Mouse (Mus musculus) adrenal gland, adult 8-10 months (tissue): ENCODE data around the gene Fzr1. TPM values are rescaled to one million over a fixed set of nuclear protein-coding genes. Genes with fewer than 3 reads are reported as not detected.

Source experiments
- DNase-seq: peaks from one replicate; pipeline ENCODE4 v3.0.0; 2022
- total RNA-seq, 4 experiments: library from RNA; stranded (reverse); gene quantifications; 2 replicates each; pipeline ENCODE4 v1.2.4; 2022

The Fzr1 gene
- total RNA-seq, 4 experiments from 2014 or later: 47.1 to 52.7 (median 49.9) TPM

DNA sequence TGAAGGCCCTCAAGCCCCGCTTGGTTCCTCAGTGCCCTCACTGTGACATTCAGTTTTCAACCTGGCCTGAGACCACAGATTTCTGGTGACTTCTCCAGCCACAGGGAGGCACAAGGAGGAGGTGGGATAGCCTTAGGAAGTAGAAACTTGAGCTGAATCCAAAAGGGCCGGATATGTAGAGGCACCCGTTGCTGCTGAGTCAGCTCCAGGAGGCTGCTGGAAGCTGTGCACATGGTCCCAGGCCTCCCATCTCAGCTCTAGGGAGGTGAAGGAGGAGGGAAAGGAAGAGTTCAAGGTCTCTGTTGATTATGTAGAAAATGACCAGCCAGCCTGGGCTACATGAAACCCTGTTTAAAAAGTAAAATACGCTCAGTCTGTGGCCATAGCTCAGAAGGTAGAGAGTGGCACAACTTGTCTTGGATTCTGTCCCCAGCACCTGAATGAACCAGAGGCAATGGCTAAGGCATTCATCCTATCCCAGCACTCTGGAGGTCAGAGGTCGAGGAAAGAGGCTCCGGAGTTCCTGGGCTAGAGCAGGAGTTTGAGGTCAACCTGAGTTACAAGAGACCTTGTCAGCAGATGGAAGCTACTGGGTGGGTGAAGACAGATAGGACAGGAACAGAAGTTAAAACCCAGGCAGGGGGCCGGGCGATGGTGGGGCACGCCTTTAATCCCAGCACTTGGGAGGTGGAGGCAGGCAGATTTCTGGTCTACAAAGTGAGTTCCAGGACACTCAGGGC is 23.4 kb downstream of the Fzr1 start:
- DNase-seq: no peak

DNA sequence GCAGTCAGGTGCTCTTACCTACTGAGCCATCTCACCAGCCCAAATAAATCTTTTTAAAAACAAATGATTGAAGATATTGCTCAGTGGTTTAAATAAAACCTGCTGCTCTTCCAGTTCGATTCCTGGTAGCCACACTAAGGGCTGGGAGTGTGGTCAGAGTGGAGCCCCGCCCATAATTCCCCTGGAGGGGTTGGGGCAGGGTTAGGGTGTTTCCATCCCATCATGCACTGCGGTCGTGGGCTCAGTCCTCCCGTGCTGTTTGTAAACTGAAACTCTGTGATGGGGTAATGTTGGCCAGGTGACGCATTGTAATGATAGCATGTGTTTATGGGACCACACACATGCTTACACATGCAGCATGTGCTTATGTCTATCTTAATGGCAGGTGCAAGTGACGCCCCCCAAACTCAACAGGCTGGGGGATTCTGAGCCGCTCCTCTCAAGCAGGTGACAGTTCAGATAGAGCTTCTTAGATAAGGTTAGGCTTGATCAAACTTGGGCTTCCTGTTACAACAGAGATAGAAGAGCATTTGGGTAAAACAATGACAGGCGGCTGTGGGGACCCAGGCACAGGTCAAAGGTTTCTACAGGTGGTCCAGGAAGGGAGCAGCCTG is 26.5 kb downstream of the Fzr1 start:
- no peak for DNase-seq

DNA sequence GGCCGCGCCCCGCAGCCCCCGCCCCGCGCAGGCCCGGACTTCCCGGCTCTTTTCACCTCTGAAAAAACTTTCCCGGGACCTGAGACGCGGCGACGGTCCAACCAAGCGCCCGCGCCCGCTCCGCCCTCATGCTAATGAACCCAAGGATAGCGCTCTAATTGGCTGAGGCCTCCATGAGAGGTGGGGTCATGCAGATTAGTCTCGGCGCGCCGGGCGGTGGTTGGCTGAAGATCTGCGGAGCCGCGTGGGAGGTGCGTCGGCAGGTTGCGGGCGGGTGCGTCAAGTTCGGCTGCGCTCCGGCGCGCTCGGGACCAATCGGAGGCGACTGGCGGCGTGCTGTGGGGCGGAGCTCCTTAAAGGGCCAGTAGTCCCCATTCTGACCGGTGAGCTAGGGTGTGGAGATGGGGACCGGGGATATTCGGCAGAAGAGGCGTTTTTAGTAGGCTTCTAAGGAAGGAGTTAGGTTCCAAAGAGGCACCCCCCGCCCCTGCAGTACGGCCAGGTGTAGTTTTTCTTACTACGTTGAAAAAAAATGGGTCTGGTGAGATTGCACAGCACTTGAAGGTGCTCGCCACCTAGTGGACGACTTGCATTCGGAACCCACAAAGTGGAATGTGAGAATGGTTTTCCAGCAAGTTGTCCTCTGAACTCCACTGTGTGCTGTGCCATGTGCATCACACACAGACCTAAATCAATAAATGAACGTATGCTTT is 27.8 kb downstream of the Fzr1 start, which contains the start of gene Hmg20b:
Gene Hmg20b (minus strand): TSS at position 130 of the 713 bp plus-strand sequence.
- DNase-seq: peak; percentile 99

DNA sequence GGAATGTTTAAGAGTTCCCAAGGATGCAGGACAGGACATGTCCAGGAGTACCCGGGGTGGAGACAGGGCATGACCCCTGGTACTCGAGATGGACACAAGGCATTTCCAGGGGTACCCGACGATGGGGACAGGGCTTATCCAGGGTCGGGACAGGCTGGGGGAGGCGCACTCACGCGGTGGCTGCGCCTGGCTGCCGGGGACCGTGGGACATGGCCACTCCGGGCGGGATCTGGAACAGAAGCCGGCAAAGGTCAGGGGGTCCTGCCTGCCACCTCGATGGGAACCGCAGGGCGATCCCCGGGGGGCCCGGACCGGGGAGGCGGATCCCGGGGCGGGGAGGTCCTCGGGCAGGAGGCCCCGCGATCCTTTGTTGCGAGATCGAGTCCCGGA is 28.4 kb downstream of the Fzr1 start:
- DNase-seq: no peak

DNA sequence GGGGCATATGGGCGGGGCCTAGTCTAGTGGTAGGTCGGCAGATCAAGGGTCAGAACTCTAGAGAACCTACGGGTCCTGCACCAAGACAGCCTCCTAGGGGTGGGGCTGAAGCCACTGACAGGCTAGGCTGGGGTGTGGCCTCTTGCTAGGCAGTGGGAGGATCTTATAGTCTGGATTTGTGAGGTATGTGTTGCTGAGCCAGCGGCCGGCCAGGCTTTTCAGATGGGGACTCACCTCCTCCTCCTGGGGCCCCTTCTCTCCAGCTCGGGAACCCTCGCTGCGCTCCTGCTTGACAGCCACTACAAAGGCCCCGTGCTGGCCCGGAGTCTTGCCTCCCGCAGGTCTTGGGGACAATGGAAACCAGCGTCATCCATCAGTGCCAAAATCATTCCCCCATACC is 29.2 kb downstream of the Fzr1 start:
- no peak for DNase-seq

DNA sequence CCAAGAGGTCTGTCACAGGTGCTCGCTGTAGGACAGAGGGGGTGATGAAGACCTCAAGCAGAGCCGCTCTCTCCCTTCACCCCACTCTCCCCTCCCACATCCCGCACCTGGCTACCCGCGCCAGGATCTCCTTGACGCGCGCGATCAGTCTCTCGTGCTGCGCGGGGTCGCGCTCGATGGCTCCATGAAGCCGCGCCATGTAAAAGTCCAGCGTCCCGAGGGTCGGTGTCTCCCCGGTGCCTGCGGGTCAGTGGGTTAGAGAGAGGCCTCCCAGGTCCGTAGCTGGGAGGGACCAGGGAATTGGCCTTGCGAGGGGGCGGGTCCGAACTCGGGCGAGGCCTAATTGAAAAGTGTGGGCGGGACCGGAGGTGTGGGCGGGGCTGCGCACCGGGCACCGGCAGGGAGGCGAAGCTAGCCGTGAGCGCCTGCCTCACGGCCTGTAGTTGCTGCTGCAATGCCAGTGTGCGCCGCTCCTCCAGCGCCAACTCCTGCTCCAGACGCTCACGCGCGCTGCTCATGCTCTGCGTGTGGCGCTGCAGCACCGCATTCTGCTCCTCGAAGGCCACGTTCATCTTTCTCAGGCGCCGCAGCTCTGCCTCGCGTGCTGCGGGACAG is 31.8 kb downstream of the Fzr1 start:
- peak; percentile 80 for DNase-seq

DNA sequence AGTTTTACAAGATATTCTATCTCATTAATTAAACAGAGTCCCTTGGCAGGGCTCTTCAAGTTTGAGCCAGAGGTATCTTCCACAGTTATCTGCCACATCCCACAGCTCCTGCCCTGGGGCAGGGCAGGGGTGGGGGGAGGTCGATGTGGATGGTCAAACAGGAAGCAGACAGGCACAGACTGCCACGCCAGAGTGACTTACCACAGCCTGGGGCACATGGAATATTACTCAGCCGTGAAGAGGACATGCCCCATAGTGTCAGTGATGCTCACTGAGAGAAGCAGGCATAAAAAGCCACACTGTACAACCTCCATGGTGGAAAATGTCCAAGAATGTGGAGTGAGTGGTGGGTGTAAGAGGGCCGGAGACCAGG is 33.2 kb downstream of the Fzr1 start:
- DNase-seq: no peak

DNA sequence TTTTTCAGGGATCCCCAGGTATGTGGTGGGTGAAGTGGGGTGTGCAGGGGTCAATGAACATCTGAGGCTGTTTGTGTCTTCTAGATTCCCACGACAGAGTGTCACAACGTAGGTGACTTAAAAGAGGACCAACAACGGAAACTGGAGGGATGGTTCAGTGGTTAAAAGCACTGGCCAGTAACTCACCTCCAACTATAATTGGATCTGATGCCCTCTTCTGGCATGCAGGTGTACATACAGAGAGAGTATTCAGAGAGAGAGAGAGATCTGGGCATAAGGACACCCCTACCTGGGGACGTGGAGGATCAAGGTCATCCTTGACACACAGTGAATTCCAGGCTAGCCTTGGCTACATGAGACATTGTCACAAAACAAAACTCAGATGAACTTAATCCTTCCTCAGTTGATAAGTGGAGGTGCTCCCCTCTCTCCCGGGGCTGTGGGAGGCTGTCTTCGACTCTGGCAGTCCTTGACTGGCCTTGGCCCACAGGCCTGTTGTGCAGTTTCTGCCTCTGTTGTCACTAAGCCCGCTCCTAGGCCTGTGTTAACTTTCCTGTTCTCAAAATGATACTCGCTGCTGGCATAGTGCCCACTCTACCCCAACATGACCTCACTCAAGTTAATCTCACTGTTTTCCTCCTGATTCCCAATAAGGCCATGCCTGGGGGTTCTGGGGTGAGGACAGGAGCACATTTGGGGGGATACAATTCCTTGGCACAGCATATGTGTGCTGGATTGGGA is 33.7 kb downstream of the Fzr1 start:
- DNase-seq: no peak

DNA sequence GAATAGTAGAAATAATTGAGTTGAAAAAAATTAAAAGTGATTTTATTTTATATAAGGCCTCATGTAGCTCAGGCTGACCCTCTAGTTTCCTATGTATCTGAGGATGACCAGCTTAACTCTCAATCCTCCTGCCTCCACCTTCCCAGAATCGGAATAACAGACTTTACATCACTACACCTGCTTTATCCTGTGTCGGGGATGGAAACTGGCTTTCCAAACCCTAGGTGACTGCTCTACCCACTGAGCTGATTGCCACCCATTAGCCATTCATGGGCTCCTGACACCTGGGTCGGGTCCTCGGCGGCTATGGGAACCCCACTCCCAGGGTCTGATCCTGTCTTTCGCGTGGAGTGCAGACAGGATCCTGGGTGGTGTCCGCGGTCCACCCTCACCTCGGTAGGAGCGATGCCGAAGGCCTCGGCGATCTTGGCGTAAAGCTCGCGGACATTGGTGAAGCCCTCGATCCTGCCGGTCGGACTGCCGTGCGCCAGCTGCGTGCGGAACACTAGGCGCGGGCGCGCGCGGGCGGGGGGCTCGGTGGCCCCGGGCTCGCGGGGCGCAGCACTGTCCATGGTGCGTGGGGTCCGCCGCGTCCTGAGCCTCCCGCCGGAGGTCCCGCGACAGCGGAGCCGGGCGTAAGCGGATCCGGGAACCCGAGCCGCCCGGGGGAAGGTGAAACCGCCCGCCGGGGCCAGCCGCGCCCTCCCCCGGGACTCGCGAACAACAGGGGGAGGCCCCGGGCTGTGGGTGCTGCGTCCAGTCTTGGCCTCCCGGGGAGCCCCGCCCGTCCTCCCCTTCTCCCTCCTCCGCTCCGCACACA is 35.4 kb downstream of the Fzr1 start, which contains the start of gene Gipc3:
Gene Gipc3 (minus strand): TSS at position 581 of the 820 bp plus-strand sequence.
- DNase-seq: no peak

DNA sequence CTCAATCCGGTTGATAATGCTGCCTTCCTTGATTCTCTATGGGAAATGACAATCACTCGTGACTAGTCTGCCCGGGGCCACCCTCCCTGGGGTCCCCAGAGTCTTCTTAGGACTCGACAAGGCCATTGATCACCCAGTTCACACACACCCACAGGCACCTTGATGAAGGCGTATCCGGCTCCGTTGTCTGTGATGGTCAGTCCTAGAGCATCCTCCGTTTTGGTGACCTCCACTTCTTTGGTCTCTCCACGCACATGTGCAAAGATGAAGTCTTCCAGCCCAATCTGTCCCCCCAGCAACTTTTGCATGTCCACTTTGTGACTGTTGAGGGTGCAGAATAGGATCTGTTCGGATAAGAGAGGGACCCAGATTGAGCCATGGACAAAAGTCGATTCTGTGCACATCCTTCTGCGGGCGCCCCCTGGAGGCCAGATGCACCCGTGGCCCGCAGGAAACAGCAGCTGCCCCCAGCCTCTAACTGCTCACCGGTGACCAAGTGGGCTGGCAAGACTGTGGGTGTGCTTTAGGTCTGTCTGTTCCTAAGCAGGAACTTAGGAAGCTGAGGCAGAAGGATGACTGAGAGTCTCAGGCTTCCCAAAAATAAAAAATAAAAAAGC is 36.9 kb downstream of the Fzr1 start:
- DNase-seq: no peak

DNA sequence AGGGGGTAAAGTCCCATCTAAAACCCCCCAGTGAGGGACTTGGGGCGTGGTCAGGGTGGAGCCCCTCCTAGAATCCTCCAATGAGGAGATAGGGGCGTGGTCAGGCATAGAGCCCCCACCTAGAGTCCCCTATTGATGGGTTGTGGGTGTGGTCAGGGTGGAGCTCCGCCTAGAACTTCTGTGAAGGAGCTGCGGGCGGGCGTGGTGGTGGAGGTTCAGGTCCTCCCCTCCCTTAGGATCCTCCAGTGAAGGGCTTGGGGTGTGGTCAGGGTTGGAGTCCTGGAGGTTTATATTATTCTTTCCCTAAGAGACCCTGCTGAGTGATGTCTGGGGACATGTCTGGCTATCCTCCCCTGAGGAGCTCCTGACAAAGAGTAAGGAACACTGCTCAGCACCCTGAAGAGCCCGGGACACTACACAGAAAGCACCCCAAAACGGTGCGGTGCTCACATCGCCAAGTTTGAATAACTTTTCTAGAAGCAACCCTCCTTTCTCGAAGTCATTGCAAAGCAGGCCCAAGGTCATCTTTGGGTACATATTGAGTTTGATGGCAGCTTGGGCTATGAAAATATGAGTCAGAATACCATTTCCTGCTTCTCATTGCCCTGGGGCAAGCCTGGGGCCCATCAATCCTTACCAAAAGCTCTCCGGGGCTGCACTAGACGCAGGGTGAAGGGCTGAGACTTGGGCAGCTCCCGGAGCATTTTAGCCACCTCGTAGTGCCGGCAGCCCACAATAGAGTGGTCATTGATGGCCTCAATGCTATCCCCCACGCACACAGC is 37.6 kb downstream of the Fzr1 start:
- DNase-seq: no peak

DNA sequence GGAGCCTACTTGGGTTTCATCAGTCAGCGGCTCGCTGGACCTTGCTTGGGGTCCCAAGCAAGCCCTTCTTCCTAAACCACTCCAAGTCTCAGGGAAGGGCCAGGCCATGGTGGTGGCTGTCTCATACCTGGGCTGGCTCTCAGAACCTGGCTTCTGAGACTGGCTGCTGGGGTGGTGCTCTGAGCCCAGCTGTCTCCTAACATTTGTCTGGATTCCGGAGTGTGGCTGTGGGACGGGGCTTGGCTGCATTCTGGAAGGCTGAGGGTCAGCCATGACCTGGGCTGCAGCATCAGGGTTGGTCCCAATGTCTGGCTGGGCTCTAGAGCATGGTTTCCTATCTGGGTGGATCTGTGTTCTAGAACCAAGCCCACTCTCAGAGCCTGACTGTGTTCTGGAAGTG is 41.8 kb downstream of the Fzr1 start:
- no peak for DNase-seq

DNA sequence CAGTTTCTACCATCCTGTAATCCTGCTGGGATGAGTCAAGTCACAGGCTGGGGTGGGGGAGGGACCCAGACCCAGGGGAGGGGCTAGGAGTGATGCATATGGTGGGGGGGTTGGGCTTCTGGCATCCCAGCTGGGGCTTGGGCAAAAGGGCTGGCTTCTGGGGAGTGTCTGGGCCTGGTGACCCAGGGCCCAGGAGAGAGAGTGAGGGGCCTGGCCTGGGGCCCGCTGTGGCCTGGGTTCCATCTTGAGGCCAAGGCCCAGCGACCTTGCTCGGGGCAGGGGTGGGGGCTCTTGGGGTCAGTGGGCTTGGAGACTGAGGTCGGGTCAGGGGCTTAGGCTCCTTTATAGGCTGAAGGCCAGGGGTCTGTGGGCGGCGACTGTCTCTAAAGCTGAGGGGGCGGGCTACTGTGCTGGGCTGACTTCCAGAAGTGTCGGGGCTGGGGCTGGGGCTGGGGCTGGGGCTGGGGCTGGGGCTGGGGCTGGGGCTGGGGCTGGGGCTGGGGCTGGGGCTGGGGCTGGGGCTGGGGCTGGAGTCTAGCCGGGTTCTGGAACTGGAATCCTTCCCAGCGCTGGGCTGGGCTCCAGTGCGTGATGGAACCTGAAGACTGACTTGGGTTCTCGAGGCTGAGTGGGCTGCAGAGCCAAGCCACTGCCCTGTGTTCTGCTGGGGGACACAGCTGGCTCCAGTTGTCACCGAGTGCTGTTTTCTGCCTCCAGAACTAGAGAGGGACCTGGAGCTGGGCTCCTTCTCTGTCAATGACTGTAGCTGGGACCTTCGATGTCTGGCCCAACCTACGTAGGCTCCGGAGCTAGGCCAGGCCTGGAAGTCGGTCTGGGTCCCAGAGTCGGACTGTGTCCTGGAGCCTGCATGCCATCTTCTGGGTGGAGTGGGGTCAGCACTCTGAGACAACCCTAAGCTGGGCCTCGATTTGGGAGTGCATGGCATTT is 42.6 kb downstream of the Fzr1 start:
- no peak for DNase-seq

DNA sequence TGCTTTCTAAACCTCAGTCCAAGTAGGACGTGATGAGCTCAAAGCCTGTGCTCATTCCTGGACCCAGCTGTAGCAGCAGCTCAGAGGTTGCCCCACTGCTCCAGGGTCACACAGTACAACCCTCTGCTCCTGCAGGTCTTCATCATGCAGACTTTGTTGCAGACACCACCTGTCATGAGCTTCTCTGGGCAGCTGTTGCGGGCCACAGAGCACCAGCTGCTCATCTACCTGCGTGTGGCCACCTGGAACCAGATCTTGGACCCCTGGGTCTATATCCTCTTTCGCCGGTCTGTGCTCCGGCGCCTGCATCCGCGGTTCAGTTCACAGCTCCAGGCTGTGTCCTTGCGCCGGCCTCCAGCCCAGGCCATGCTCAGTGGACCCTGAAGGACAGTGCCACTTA is 44.0 kb downstream of the Fzr1 start:
- no peak for DNase-seq

DNA sequence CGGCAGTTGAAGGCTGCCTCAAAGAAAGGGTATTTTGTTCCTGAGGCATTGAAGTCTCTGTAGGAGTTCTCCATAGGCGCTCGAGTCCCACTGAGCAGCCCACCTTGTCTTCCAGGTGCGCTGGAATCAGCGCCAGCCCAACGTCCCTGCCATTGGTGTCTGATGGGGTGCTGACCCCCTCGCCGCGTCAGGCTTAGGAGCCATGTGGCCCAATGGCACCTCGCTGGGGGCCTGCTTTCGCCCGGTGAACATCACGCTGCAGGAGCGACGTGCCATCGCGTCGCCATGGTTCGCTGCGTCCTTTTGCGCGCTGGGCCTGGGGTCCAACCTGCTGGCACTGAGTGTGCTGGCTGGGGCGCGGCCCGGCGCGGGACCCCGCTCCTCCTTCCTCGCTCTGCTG is 46.0 kb downstream of the Fzr1 start:
- DNase-seq: no peak

DNA sequence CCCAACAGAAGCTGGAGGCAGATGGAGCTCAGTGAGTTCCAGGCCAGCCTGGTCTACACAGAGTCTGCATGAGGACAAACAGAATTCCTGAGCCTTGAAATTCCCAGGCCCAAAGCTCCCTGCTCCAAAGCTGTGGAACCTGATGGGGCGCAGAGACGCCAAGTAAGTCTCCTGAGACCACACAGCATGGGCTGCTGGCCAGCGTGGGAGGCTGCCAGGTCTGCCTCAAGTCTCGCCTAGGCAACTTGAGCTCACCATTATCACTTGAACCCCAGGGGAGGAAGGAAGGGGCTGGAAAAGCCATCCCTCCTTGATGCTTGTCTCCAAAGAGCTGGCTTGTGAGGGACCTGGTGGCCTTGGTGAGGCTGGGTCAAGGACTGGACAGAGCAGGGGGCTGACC is 48.3 kb downstream of the Fzr1 start:
- DNase-seq: no peak

DNA sequence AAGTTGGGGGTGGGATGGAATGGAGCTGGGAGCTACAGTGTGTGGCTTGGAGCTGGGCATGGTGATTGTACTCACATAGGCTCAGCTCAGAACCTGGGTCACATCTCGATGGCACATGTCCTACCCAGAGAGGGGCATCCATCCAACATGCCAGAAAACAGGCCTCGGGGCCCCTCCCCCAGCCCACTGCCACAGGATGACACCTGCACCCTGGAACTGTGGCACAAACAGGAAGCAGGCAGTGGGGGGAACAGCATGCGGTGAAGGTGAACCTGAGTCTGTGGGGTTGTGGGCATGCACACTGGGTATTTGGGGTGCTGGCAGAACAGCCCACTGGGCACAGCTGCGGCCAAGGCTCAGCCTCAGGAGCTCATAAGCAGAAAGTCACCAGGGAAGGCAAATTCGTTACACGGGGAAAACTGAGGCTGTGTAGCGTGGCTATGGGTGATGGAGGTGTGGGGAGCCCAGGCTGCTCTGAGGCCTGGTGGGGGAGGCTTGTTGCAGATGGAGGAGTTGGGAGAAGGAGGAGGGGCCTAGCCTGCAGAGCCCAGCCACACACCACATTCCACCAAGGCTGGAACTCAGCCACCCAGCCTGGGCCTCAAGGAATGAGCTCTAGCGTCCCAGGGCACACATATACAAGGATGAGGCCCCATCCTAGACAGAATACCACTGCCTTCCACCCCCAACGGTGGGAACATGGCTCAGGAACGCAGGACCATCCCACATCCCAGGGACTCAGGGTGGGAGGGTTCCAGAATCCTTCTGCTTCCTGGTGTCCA is 48.9 kb downstream of the Fzr1 start:
- no peak for DNase-seq

DNA sequence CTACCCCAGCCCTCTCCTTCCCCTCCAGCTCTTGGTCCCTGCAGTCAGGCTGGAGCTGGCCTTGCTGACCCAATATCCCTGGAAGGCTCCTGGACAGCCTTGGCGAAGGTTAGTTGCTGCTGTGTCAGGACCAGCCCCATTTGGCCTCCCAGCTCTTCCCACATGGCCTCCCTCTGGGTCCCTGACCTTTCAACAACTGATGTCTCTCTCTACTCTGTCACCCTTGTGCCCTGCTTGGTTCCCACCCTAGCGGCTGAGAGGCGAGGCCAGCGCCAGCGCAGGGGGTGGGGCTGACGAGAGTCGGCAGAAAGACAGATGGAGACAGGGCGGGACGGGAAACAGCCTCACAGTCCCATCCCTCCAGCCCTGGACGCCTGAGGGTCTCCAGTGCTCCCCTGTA is 49.9 kb downstream of the Fzr1 start, which contains the start of gene Tbxa2r:
Gene Tbxa2r (plus strand): TSS at position 346 of the 400 bp plus-strand sequence.
- peak; percentile 93 for DNase-seq
